Mouse (Mus musculus): ENCODE data around the gene Timm10. TPM values are rescaled to one million over a fixed set of nuclear protein-coding genes. Genes with fewer than 3 reads are reported as not detected.

Timm10 gene
- 27.3 and 29.8 TPM in 2 replicates for polyA plus RNA-seq (2015; fragmentation: Nextera tagmentation; extraction: Ambion mirVana)

DNA sequence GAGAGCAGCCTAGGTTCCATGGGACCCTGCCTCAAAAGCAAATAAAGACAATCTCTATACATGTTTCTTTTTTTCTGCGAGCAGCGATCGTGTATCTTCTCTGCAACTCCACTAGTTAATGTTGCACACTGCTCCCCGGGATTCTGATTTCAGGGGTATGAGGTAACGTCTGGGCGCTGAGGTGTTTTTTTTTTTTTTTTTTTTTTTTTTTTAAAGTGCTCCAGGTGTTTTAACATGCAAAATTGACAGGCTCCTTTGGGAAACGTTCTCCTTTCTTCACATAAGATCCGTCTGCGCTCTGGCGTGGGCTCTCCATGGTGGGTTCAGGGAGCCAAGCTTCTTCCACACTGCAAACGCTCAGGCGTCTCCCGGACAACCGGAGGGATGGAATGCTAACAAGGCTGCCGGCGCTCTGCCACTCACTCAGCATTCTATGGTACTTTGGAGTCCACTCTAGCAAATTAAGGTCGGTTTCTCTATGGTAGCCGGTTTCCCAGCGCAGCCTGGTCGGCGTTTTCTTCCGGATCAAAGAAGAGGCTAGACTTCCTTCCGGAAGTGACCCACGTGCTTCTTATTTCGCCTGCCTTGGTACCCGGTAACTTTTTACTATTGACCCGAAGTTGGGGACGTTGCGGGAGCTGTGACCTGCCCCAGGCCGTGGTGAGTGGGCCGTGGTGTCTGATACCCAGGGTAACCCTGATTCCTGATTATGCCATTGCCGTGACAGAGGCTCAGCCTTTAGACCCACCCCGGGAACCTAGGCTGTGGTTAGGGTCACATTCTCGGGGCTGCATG lies at the start of gene Timm10:
TSS of gene Timm10 (plus strand) at position 510 of the 795 bp plus-strand sequence.
- peak within 1 kb of the TSS; percentile 99 for H3K4me2 ChIP-seq (ENCODE audit: low read depth, low read length)
- H3K9ac ChIP-seq (ENCODE audit: low read depth, low read length) = peak within 1 kb of the TSS; percentile 79
- WGBS (ENCODE audit: insufficient replicate concordance) = under 1% methylated on average over 34 of the region's 34 CpGs
- H3K27ac ChIP-seq (ENCODE audit: low read length) = peak within 1 kb of the TSS; percentile 95
- H3K27me3 ChIP-seq (ENCODE audit: control insufficient read depth, insufficient read depth, low read depth, low read length) = peaks cover 21% of the 10 kb centered on the region
- H3K9me3 ChIP-seq (replicated peaks; ENCODE audit: control insufficient read depth, low read length) = no peaks in the 10 kb centered on the region
- peaks cover 10% of the 10 kb centered on the region for H3K36me3 ChIP-seq (ENCODE audit: control insufficient read depth, insufficient read depth)
- H3K4me3 ChIP-seq (ENCODE audit: low read depth, low read length) = peak within 1 kb of the TSS; percentile 74
- H3K4me1 ChIP-seq (ENCODE audit: control insufficient read depth, low read depth, low read length) = peaks cover 18% of the 10 kb centered on the region
- peak; percentile 79 for ATAC-seq (ENCODE audit: low read depth)

DNA sequence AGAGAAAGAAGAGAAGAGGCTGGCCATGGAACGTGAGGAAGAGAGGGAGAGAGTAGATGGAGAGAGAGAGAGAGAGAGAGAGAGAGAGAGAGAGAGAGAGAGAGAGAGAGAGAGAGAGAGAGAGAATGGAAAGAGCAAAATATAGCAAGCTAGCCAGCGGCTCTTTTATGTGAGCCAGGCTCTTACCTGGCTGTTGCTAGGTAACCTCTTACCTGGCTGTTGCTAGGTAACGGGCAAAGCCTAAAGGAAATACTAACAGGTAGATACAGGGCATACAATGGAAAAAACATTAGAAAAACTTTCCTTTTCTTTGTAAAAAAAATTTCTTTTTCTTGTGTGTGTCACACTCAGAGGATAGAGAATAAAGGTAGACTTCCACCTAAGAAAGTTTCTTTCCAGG lies 49.1 kb upstream of the Timm10 start:
- H3K27me3 ChIP-seq (ENCODE audit: control insufficient read depth, insufficient read depth, low read depth, low read length) = peaks cover 29% of the 10 kb centered on the region
- no peaks in the 10 kb centered on the region for H3K9me3 ChIP-seq (replicated peaks; ENCODE audit: control insufficient read depth, low read length)
- H3K4me3 ChIP-seq (ENCODE audit: low read depth, low read length) = no peak overlapping the region
- H3K4me2 ChIP-seq (ENCODE audit: low read depth, low read length) = no peak overlapping the region
- no peak overlapping the region for H3K9ac ChIP-seq (ENCODE audit: low read depth, low read length)
- no peak for ATAC-seq (ENCODE audit: low read depth)
- 63% methylated on average over 3 of the region's 3 CpGs for WGBS (ENCODE audit: insufficient replicate concordance)
- H3K36me3 ChIP-seq (ENCODE audit: control insufficient read depth, insufficient read depth) = no peaks in the 10 kb centered on the region
- no peaks in the 10 kb centered on the region; the same call in none of the 2 replicates for H3K4me1 ChIP-seq (ENCODE audit: control insufficient read depth, low read depth, low read length)
- no peak overlapping the region for H3K27ac ChIP-seq (ENCODE audit: low read length)

DNA sequence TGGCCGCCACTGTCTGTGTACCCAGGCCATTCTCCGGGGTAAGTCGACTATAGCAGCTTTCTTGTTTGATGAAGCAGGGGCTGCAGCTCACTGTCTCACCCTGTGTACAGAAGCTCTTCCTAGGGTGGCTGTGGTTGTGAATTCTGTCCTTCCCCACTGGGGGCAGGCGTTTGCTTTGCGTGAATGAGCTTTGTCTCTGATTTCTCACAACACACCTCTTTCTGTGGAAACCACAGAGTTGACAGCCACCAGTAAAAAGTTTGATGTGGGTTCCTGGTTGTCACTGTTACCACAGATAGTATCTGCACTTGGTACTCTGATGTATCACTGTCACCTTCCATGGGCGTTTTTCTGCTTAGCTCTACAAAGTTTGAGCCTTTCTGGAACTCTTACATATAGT lies 47.6 kb upstream of the Timm10 start:
- 27% methylated on average over 6 of the region's 6 CpGs for WGBS (ENCODE audit: insufficient replicate concordance)
- H3K27me3 ChIP-seq (ENCODE audit: control insufficient read depth, insufficient read depth, low read depth, low read length) = peaks cover 23% of the 10 kb centered on the region
- no peaks in the 10 kb centered on the region; the same call in 1 of the 2 replicates for H3K4me1 ChIP-seq (ENCODE audit: control insufficient read depth, low read depth, low read length)
- no peak overlapping the region for H3K27ac ChIP-seq (ENCODE audit: low read length)
- H3K4me3 ChIP-seq (ENCODE audit: low read depth, low read length) = no peak overlapping the region
- no peak overlapping the region for H3K9ac ChIP-seq (ENCODE audit: low read depth, low read length)
- no peak for ATAC-seq (ENCODE audit: low read depth)
- H3K36me3 ChIP-seq (ENCODE audit: control insufficient read depth, insufficient read depth) = no peaks in the 10 kb centered on the region
- H3K9me3 ChIP-seq (replicated peaks; ENCODE audit: control insufficient read depth, low read length) = no peaks in the 10 kb centered on the region
- H3K4me2 ChIP-seq (ENCODE audit: low read depth, low read length) = no peak overlapping the region

DNA sequence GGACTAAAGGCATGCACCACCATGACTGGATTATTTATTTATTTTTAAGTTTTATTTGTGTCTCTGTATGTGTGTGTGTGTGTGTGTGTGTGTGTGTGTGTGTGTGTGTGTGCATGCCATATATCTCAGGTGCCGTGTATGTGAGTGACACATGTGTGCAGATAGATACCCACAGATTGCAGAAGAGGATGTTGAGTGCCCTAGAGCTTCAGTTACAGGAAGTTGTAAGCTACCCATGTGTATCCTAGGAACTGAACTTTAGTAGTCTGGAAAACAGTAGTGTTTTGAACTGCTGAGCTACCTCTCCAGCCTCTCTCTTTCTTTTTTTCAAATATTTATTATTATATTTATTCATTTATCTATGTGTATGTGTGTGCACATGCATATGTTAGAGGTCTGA lies 43.5 kb upstream of the Timm10 start:
- H3K4me1 ChIP-seq (ENCODE audit: control insufficient read depth, low read depth, low read length) = peaks cover 3% of the 10 kb centered on the region; the same call in 1 of the 2 replicates
- H3K27ac ChIP-seq (ENCODE audit: low read length) = no peak overlapping the region
- H3K9ac ChIP-seq (ENCODE audit: low read depth, low read length) = no peak overlapping the region
- peaks cover 14% of the 10 kb centered on the region for H3K27me3 ChIP-seq (ENCODE audit: control insufficient read depth, insufficient read depth, low read depth, low read length)
- H3K4me2 ChIP-seq (ENCODE audit: low read depth, low read length) = no peak overlapping the region
- no peak overlapping the region for H3K4me3 ChIP-seq (ENCODE audit: low read depth, low read length)
- no peaks in the 10 kb centered on the region for H3K9me3 ChIP-seq (replicated peaks; ENCODE audit: control insufficient read depth, low read length)
- H3K36me3 ChIP-seq (ENCODE audit: control insufficient read depth, insufficient read depth) = no peaks in the 10 kb centered on the region
- no peak for ATAC-seq (ENCODE audit: low read depth)
- WGBS (ENCODE audit: insufficient replicate concordance) = 35% methylated on average over 1 of the region's 1 CpGs

DNA sequence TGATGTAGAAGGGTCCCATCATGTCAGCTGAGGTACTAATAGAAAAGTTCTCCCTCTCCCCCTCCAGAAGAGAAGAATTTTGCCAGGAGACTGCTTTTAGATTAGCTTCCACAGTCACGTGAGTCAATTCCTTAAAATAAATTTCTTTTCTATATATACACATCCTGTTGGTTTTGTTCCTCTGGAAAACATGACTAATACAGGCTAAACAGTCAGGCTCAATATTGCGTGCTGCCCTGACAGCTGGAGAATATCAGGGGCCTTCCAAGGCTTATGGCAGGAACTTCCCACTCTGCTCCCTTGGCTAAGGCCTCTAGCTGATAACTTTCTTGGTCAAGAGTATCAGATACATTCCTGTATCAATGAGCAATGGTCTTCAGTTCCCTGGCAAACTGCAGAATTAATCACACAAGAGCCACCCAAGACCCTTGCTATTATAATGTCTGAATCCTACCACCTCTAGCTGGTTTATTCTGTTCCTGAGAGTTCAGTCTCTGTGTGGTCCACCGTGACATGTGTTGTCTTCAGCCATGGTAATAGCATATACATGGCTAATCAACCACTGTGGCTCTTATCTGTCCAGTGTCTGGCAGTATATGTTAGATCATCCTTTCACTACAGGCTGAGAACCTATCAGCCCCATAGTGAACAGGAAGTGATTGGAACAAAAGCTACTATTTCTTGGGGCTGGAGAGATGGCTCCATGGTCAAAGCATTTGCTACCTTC lies 42.8 kb upstream of the Timm10 start:
- Histone ChIP-seq H3K36me3 (ENCODE audit: control insufficient read depth, insufficient read depth) (no peaks in the 10 kb centered on the region), H3K27me3 (ENCODE audit: control insufficient read depth, insufficient read depth, low read depth, low read length) (peaks cover 8% of the 10 kb centered on the region; the same call in 1 of the 2 replicates), H3K9ac (ENCODE audit: low read depth, low read length) (no peak overlapping the region), H3K9me3 (replicated peaks; ENCODE audit: control insufficient read depth, low read length) (no peaks in the 10 kb centered on the region), H3K4me2 (ENCODE audit: low read depth, low read length) (no peak overlapping the region), H3K4me3 (ENCODE audit: low read depth, low read length) (no peak overlapping the region), H3K4me1 (ENCODE audit: control insufficient read depth, low read depth, low read length) (peaks cover 6% of the 10 kb centered on the region; the same call in 1 of the 2 replicates), H3K27ac (ENCODE audit: low read length) (no peak overlapping the region)
- 47% methylated on average over 3 of the region's 3 CpGs for WGBS (ENCODE audit: insufficient replicate concordance)
- ATAC-seq (ENCODE audit: low read depth) = no peak

DNA sequence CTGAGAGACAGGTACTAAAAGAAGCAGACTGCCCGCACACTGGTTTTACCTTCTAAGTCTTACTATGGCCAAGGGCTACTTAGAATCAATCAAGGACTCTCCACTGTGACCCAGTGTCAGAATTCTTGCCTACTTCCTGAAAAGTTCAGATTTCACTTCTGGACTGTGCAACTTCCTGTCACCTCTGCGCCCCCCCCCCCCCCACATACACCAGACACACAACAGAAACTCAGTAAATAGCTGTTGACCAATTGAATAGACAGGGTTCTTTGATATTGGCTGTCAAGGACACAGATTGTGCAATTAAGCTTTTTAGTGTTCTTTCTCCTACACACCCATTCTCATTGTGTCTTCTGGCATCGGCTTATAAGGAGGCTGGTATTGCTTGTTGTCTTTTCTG lies 38.5 kb upstream of the Timm10 start:
- no peak overlapping the region for H3K4me2 ChIP-seq (ENCODE audit: low read depth, low read length)
- peaks cover 10% of the 10 kb centered on the region for H3K4me1 ChIP-seq (ENCODE audit: control insufficient read depth, low read depth, low read length)
- 47% methylated on average over 3 of the region's 3 CpGs for WGBS (ENCODE audit: insufficient replicate concordance)
- no peak overlapping the region for H3K27ac ChIP-seq (ENCODE audit: low read length)
- peaks cover 10% of the 10 kb centered on the region; the same call in 1 of the 2 replicates for H3K27me3 ChIP-seq (ENCODE audit: control insufficient read depth, insufficient read depth, low read depth, low read length)
- H3K9ac ChIP-seq (ENCODE audit: low read depth, low read length) = no peak overlapping the region
- H3K4me3 ChIP-seq (ENCODE audit: low read depth, low read length) = no peak overlapping the region
- ATAC-seq (ENCODE audit: low read depth) = no peak
- H3K36me3 ChIP-seq (ENCODE audit: control insufficient read depth, insufficient read depth) = no peaks in the 10 kb centered on the region
- H3K9me3 ChIP-seq (replicated peaks; ENCODE audit: control insufficient read depth, low read length) = no peaks in the 10 kb centered on the region

DNA sequence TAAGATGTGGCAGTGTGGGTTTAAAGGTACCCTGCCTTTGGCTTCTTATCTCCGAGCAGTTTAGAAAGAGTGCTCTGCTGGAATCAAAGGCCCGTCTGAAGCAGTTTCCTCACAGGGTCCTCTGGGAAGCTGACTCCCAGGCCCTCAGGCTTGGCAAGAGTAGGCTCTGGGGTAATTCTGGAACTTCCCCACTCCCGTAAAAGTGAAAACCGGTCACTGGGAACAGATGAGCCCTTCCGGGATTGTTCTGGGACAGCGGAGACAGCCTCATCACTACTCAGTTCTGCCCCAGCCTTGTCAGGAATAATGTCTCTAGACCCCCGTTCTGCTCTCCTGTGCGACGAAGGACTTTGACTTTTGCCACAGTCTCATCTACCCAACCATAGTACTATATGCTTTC lies 36.4 kb upstream of the Timm10 start:
- Histone ChIP-seq H3K9me3 (replicated peaks; ENCODE audit: control insufficient read depth, low read length) (peaks cover 6% of the 10 kb centered on the region; the same call in 1 of the 2 replicates), H3K27me3 (ENCODE audit: control insufficient read depth, insufficient read depth, low read depth, low read length) (peaks cover 10% of the 10 kb centered on the region; the same call in 1 of the 2 replicates), H3K4me3 (ENCODE audit: low read depth, low read length) (no peak overlapping the region), H3K4me1 (ENCODE audit: control insufficient read depth, low read depth, low read length) (peaks cover 17% of the 10 kb centered on the region), H3K9ac (ENCODE audit: low read depth, low read length) (no peak overlapping the region), H3K4me2 (ENCODE audit: low read depth, low read length) (no peak overlapping the region), H3K36me3 (ENCODE audit: control insufficient read depth, insufficient read depth) (no peaks in the 10 kb centered on the region), H3K27ac (ENCODE audit: low read length) (no peak overlapping the region)
- ATAC-seq (ENCODE audit: low read depth) = no peak
- WGBS (ENCODE audit: insufficient replicate concordance) = 57% methylated on average over 9 of the region's 9 CpGs

DNA sequence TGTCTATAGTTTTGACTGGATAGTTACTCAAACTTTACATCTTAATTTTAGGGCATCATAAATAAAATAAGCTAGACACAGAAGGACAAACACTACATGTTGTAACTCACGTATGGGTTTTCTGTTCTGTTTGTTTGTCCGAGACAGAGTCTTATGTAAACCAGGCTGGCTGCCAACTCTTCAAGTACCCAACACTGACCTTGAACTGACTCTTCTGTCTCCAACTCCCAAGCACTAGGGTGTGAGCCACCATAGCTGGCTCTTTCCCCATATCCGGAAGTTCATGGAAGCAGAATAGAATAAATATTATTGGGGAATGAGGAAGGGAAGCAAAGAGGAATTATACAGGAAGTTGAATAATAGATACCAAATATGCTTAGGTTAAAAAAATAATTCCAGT lies 34.3 kb upstream of the Timm10 start:
- ATAC-seq (ENCODE audit: low read depth) = no peak
- no peak overlapping the region for H3K9ac ChIP-seq (ENCODE audit: low read depth, low read length)
- H3K9me3 ChIP-seq (replicated peaks; ENCODE audit: control insufficient read depth, low read length) = peaks cover 6% of the 10 kb centered on the region; the same call in 1 of the 2 replicates
- peaks cover 17% of the 10 kb centered on the region for H3K4me1 ChIP-seq (ENCODE audit: control insufficient read depth, low read depth, low read length)
- H3K27me3 ChIP-seq (ENCODE audit: control insufficient read depth, insufficient read depth, low read depth, low read length) = peaks cover 10% of the 10 kb centered on the region; the same call in 1 of the 2 replicates
- WGBS (ENCODE audit: insufficient replicate concordance) = 67% methylated on average over 3 of the region's 3 CpGs
- no peak overlapping the region; the same call in 1 of the 2 replicates for H3K27ac ChIP-seq (ENCODE audit: low read length)
- peak overlapping the region; percentile 36; the same call in 1 of the 2 replicates for H3K4me2 ChIP-seq (ENCODE audit: low read depth, low read length)
- H3K36me3 ChIP-seq (ENCODE audit: control insufficient read depth, insufficient read depth) = no peaks in the 10 kb centered on the region
- peak overlapping the region; percentile 18; the same call in 1 of the 2 replicates for H3K4me3 ChIP-seq (ENCODE audit: low read depth, low read length)
